Mouse (Mus musculus) embryo, embryonic 10.5 days (tissue): ENCODE results near the gene Npl.
A peak's percentile ranks its signal among the peaks of the same experiment; 100 is the strongest.
"Not testable (repeated sequence)": the region's sequence is repeated elsewhere in the genome, so short reads cannot be mapped to it uniquely, and the experiment has no call there.

Experiments
- DNase-seq: peaks from one replicate; pipeline ENCODE4 v3.0.0-alpha.2; 2015; ENCODE audit warnings: low spot score

The Npl gene

DNA sequence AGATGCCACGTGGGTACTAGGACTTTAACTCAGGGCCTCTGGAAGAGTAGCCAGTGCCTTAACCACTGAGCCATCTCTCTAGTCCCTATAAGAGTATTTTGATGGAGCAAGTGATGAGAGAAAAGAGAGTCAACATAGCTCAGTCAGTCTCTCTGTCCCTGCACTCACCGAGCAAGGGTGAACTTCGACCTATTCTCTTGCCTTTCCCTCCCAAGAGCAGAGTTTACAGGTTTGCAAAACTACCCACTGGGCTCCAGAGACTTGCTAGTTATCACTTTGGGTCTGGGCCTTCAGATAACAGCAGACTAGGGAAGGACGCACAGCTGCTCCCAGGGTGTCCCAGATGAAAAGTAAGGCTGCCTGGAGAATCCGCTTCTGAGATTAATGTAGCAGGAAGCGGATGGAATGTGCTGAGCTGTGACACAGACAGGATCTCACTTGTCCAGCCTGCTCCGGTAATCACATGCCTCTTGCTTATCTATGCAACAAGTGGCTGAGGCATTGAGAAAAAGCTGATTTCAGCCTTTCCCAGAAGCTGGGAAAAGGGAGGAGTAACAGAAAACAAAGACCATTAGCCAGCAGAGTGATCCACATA lies 7.0 kb downstream of the Npl start:
- DNase-seq, result peak; percentile 36

DNA sequence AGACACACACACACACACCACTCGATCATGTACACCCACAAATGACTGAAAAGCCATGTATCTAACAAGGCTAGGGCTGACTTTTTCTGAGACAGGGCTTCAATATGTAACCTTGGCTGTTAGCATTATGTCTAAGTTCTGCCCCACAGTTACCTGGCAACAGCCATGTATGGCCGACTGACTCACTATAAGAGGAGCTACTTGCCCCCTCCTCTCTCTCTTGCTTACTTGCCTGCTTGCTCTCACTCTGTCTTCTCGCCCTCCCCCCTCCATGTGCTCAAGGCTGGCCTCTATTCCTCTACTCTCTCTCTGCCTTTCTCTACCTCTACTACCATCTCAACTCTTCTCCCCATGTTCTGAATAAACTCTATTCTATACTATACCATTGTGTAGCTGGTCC lies 9.1 kb downstream of the Npl start:
- DNase-seq, result no peak

DNA sequence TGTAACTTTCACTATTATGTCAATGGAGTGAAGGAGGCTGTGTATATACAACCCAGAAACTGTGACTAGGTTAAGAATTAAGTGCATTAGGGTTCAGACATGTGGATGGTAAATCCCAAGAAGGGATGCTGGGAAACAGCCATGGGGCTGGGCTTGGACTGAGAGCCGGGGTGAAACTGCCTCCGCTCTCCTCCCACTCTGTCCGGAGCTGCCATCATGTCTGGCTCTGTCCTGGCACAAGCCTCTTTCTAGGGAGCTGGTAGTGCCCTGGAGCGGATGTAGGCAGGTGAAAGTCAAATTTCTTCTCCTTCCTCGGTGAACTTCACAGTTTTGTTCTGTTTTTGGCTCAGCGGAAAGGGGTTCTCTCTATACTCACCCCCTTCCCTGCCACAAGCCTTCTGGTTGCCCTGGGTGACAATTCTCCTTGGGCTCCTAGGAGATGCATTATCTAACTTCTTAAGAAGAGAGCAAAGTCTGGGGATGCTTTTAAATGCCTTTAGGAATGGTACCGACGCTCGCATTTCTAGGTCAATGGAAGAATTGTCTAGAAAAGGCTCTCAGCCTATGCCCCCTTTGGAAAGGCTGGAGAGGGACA lies 10.0 kb downstream of the Npl start:
- peak; percentile 20 for DNase-seq

DNA sequence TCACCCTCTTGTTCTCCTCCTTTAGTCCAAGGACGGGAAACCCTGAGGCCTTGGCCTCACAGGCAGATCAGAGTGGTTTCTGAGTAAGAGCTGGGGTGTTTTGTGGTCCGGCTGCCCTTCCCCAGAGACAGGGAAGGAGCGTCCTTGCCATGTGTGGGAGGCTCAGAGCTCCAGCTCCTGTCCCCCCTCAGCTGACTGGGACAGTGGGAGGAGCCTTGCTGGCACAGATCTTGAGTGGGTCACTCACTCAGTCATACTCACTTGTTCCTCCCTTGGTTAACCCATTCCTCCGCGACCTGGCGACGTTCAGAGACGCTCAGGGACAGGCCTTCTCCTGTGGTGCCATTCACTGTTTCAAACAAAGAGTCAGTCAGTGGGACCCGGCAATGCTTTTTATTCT lies 14.2 kb downstream of the Npl start:
- peak; percentile 12 for DNase-seq

DNA sequence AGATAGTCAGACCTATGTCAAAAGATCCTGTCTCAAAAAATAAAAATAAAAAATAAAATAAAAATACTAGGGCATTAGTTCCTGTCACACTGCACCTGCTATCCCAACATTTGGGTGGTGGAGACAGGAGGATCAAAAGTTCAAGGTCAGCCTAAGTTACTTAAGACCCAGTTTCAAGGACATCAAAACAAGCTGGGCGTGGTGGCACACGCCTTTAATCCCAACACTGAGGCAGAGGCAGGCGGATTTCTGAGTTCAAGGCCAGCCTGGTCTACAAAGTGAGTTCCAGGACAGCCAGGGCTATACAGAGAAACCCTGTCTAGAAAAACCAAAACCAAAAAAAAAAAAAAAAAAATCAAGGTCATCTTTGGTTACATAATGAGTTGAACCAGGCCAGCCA lies 16.9 kb downstream of the Npl start:
- not testable (repeated sequence) for DNase-seq

DNA sequence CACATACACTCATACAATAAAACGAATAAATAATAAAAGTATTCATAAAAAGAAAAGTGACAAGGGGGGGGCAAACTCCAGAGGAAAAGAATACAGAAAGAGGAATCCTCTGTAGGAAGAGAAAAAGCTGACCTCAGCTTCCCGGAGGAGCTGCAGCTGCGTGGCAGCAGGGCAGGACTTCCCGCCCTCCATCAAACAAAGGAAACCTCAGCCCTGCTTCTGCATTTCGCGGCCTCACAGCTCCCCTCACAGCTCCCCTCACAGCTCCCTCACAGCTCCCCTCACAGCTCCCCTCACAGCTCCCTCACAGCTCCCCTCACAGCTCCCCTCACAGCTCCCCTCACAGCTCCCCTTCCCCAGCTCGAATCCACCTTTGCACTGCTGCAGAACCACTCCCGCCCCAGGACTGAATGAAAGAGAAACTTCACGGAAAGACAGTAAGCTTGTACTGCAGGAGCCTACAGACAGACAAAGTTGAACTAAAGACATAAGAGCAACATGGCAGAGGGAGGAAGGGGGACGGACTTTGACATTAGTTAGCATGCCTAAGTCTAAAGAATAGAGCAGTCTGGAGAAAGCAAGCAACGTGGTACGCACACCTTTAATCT lies 17.5 kb downstream of the Npl start:
- peak; percentile 80 for DNase-seq

DNA sequence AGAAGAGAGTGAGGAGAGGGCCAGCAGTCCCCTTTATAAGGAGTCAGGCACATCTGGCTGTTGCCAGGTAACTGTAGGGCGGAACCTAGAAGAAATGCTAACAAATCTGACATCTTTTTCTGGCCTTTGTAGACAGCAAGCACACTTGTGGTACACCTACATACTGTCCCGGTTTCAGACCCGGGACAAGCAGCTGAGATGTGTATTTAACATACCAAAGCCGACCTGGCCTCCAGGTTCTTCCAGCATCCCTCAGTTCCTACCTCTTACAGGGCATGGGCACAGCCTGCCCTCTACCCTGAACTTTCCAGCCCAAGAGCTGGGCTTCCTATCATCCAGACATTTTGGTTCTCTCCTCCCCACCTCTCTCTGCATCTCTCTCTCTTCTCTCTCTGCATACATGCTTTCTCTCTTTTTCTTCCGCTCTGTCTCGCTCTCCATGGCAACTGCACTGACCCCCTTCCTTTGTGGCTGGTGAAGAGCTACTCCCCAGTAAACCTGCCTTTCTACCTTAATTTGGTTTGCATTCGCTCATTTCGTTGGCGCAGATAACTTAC lies 18.1 kb downstream of the Npl start:
- peak; percentile 75 for DNase-seq

DNA sequence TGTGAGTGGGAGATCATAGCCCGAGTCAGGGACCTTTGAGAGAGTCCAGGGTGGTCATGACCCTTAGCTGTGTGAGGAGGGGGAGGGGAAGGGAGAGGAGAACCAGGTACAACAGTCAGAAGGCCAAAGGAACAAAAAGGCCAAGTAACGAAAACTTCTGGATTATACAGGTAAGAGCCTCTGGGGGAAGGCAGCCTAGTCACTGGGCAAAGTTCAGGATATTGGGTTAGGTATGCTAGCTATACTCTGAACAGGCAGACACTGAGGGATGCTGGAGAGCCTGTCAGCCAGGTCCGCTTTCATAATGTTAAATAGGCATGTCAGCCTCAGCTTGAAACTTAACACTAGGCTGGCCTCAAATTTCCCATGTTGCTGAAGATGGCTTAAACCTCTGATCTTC lies 27.7 kb downstream of the Npl start:
- DNase-seq, result no peak

DNA sequence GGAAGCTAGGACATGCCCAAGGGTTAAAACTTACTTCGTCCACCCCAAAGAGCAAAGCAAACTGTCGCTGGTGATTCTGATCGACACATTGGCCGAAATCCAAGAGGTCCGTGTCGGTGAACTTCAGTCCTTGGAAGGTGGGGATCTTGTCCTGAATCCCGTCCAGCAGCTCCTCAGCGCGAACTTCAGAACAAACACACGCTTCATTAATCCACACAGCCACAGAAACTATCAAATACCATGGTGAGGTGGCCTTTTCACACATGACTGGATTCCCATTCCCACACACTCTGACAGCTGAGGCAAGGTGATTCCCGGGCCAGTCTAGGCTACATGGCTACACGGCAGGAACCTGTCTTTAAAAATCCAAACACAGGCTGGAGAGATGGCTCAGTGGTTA lies 34.5 kb downstream of the Npl start:
- DNase-seq, result no peak

DNA sequence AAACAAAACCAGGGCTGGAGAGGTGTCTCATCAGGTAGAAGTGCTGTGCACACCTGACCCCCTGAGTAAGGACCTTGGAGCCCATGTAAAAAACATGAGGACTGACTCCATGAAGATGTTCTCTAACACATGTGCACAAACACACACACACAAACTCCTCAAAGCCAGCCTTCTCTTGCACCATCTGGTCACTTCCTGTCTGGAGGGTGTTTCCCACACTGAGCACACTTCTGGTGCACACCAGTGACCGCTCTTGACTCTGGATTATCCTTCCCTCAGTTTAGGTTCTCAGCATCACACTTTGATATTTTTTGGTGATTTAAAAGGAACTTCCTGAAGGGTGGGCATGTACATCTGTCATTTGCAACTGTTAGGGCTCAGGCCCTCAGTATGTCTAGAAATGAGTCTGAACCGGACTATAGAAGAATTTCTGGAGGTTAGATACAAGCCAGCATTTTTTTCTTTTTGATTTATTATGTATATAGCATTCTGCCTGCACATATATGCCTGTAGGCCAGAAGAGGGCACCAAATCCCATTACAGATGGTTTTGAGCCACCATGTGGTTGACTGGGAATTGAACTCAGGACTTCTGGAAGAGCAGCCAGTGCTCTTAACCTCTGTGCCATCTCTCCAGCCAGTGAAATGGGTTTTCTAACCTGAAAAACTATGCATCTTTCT lies 39.4 kb downstream of the Npl start:
- peak; percentile 19 for DNase-seq

DNA sequence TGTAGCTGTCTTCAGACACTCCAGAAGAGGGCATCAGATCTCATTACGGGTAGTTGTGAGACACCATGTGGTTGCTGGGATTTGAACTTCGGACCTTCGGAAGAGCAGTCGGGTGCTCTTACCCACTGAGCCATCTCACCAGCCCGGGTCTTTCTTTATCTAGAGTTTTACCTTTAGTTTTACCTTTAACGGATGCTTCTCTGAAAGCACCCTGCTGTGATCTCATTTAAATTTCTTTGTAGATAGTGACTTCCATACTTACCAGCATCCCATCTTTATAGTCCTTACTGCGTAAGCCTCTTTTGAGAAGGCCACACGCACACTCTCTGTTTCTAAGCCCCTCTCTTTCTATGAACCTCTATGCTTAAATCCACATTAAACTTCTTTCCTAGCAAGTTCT lies 40.3 kb downstream of the Npl start:
- not testable (repeated sequence) for DNase-seq

DNA sequence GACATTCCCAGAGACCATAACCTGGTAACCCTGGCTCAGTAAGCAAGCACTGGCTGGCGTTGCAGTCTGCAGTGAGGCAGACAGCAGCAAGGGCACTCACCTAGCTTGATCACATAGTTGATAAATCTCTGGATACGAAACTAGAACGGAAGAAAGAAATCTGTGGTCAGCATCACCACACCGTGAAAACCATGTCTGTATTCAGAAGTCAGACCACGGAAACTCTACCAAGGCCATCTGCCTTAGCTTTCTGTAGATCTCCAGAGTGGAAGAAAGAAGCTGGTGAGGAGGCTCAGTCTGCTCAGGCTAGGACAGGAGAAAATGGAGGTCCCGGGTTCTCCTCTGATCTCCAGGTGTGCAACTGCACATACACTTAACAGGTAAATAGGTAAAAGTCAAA lies 40.8 kb downstream of the Npl start:
- no peak for DNase-seq

DNA sequence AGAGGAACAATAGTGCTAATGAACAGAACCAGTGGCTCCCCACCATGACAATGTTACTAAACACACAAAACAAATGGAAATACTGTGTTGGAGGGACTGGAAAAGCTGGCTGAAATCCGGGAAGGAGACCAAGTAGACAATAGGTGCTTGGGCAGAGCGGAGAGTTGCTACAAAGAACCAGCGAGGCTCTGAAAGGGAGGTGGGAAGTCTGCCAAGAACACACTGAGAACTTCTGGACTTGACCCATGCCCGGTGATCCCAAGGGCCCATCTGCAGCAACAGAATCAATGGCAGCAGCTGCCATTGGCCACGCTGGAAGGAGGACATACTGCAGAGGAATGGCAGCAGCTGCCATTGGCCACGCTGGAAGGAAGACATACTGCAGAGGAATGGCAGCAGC lies 43.6 kb downstream of the Npl start:
- no peak for DNase-seq

DNA sequence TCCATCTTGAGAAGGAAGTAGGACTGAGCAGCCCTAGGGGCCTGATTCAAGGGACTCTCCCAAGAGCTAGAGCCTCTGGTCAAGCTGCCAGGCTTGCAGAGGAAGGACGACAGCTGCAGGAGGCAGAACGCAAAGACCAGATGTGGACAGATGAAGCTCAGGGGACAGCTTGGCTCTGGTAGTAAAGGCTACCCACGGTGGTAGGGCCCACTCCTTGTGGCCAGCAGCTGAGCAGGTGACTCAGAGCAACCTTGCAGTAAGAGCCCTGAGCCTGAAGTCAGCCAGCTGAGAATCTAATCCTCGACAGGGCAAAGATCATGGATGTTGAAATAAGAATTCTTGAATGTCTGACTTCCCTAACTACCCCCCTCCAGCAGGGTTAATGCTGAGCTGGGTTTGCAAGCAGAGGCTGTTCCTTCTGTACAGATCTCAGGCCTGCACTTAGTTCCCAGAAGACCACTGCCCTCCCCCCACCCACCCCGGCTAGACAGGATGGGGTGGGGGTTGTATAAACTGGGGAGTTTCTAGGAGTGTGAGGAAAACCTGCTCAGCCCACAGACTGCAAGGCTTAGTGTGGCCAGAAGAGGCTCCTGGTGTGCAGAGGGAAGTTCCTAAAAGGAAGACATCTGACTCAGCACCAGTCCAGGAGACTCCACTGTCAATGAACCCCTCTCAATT lies 48.1 kb downstream of the Npl start:
- DNase-seq, result no peak

DNA sequence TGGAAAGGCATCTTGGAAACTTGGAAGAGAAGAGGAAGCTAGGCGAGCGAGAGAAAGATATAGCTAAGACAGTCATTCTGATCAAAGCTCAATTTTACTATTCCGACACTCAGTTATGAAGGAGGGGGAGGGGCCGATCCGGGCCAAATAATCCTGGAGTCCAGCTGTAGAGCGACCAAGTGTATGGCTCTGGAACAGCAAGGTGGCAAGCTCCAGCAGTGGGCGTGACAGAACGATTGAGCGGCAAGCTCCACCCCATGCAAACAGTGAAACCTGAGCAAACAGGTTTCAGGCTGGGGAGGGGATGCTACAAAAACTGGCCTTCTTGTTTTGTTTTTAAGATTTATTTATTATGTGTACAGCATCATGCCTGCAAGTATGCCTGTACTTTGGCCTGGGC lies 49.8 kb downstream of the Npl start:
- DNase-seq, result no peak

DNA sequence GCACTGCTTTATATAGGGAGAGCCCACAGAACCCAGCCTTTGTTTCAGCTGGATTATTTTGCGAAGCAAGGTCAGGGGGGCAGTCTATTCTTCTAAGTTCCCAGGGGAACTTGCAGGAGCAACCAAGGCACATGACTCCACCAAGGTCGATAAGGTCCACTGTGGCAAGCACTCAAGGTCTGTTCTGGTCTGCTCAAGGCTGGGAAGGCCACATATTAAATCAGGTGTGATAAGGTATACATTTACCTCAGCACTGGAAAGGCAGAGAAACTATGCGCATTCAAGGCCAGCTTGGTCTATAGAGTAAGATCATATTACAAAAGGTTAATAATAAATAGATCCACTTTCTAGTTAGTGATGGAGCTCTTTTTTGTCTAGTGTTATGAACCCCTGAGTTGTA lies 53.8 kb downstream of the Npl start:
- DNase-seq, result no peak

DNA sequence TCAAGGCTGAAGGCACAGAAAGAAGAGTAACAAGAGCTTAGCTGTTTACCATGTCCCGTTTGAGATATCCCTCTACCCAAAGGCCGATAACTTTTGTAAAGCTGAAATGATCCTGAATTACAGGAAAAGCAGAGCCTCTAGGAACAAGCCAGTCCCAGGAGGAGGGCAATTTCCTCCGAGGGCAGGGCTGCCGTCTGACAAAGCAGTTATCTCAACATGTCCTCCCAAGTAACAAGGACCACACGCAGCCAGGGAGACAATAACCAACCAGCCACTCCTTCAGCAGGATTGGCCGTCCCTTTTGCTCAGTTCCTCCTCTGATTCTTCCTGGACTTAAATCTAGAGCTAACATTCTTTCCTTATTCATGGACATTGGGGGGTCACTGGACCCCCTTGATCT lies 55.9 kb downstream of the Npl start:
- DNase-seq, result no peak

DNA sequence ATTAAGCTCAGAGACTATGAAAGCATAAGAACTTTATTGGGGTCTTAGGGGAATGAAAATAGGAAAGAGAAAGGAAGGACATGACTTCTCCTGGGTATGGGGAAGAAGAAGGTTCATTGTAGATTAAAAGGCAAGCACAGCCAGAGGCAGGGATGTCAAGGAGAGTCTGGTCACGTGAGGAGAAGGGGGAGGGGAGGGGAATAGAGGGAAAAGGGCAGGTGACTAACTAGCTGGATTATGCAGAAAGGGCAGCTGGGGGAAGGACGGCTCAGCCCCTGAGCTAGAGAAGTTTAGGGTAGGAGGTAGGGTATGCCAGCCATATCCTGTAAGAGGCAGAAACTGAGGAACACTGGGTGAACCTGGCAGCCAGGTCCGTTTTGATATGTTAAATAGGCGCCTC lies 56.5 kb downstream of the Npl start:
- no peak for DNase-seq

DNA sequence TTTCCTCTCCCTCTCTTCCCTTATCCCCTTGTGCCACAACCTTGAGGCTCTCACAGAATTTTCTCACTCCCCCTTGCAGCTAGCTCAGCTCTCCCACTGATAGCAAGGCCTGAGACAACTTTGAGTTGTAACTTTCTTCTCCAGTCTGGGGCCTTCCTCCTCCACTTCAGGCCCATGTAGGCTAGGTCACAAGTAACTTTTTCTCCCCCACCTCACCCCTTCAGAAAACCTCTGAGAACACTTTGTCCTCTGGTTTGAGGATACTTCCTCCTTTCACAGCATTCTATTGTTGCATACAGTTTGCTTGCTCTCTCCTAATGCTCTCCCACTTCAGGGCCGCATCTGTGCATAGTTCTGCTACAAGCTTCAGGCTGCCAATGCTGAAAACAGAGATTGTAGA lies 58.0 kb downstream of the Npl start:
- no peak for DNase-seq

DNA sequence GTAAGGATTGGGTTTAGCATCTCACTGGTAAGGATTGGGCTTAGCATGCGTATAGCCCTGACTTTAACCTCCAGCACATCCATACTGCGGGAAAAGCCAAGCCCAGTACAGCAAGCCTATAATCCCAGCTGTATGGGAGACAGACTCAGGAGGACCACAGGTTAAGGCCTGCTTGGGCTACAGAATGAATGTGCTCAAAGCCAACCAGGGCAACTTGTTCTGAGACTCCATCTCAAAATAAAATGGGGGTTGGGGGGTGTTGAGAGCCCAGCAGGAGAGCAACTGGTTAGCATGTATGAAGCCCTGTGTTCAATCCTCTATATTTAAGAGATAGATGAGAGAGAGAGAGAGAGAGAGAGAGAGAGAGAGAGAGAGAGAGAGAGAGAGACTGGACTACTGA lies 58.5 kb downstream of the Npl start:
- no peak for DNase-seq

DNA sequence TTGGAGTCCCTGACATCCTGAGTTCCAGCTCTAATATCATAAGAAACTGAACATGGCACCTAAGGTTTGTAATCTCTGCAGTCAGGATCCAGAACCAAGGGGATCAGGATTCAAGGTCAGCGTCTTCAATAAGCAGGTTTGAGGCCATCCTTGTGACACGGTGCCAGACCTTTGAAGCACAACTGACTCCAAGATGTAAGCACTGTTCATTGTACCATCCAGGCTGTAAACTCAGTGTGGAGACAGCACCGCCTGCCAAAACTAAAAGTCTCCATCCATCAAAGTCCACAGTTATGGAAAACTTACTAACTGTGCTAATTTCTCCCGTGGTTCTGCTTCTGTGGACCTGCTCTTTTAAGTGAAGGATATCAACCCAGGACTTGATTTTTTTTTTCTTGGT lies 59.9 kb downstream of the Npl start:
- DNase-seq, result no peak

DNA sequence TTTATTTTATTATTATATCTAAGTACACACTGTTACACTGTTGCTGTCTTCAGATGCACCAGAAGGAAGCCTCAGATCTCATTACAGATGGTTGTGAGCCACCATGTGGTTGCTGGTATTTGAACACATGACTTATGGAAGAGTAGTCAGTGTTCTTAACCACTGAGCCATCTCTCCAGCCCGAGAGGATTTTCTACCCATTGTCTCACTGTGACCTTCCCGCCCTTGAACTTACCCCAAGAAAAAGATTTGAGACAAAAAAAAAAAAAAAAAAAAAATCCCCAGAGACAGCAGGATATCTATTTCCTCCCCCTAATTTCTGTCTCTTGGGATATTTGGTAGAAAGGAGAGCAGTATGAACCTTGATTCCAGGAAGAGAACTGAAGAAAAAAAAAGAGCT lies 60.3 kb downstream of the Npl start:
- DNase-seq, result no peak

DNA sequence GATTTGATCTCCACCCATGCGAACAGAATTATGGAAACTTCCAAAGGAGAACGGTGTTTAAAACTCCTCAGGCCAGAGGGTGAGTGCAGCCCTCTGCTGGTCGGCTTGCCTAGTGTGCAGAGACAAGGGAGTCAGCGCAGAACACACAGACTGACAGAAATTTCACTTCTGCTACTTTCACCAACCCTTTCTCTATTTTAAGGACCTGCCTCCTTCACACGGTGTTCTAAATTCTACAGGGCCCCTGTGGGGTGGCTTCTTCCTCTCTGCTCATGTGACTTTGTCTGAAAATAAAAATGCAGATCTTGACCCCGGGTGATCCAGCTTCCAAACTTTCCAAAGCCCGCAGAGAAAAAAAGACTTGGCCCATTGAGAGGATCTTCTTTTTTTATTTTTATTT lies 60.7 kb downstream of the Npl start:
- no peak for DNase-seq
